Mouse (Mus musculus): ENCODE measurements at regions not wholly inside any gene's neighbourhood (a gene's known extent, or its start where the extent isn't known, plus 50 kb on each side); places are given as distances from the start of the nearest gene placed in this dataset.

GRCm38 (mm10) chr9:67610696-67611095 lies 51.2 kb upstream of the Tln2 start:
- Histone ChIP-seq H3K9me3 (no peaks in the 10 kb centered on the region), H3K27me3 (replicated peaks) (no peaks in the 10 kb centered on the region), H3K36me3 (no peaks in the 10 kb centered on the region), H3K4me3 (replicated peaks) (no peak overlapping the region), H3K27ac (no peak overlapping the region), H3K9ac (no peak overlapping the region), H3K4me2 (no peak overlapping the region), H3K4me1 (peaks cover 4% of the 10 kb centered on the region)
- 91% methylated on average over 6 of the region's 6 CpGs for WGBS
- no peak for ATAC-seq (ENCODE audit: insufficient read depth, low FRiP score, low read depth)

- no peak overlapping the region for H3K27ac ChIP-seq
- H3K4me2 ChIP-seq, result no peak overlapping the region
- H3K9ac ChIP-seq, result no peak overlapping the region
- ATAC-seq (ENCODE audit: insufficient read depth, low FRiP score, low read depth), result no peak
- H3K4me1 ChIP-seq, result 0 out of 2 replicates have a peak, but pooled peaks cover 2% of the 10 kb centered on the region
- no peak overlapping the region for H3K4me3 ChIP-seq (replicated peaks)
- H3K27me3 ChIP-seq (replicated peaks), result no peaks in the 10 kb centered on the region
- H3K9me3 ChIP-seq, result no peaks in the 10 kb centered on the region
- H3K36me3 ChIP-seq, result no peaks in the 10 kb centered on the region
- 75% methylated on average over 6 of the region's 6 CpGs for WGBS
These were observed 52.2 kb upstream of the Tln2 start for GRCm38 (mm10) chr9:67611676-67612075.

GRCm38 (mm10) chr9:67612101-67612500 lies 52.6 kb upstream of the Tln2 start:
- Histone ChIP-seq H3K4me3 (replicated peaks) (no peak overlapping the region), H3K36me3 (no peaks in the 10 kb centered on the region), H3K9me3 (no peaks in the 10 kb centered on the region), H3K27ac (no peak overlapping the region), H3K27me3 (replicated peaks) (no peaks in the 10 kb centered on the region), H3K4me1 (0 out of 2 replicates have a peak, but pooled peaks cover 2% of the 10 kb centered on the region), H3K4me2 (no peak overlapping the region), H3K9ac (no peak overlapping the region)
- ATAC-seq (ENCODE audit: insufficient read depth, low FRiP score, low read depth), result no peak
- WGBS, result 92% methylated on average over 2 of the region's 2 CpGs

- Histone ChIP-seq H3K4me2 (no peak overlapping the region), H3K36me3 (no peaks in the 10 kb centered on the region), H3K4me1 (0 out of 2 replicates have a peak, but pooled peaks cover 2% of the 10 kb centered on the region), H3K4me3 (replicated peaks) (no peak overlapping the region), H3K9me3 (no peaks in the 10 kb centered on the region), H3K27ac (no peak overlapping the region), H3K27me3 (replicated peaks) (no peaks in the 10 kb centered on the region), H3K9ac (no peak overlapping the region)
- ATAC-seq (ENCODE audit: insufficient read depth, low FRiP score, low read depth), result no peak
- WGBS, result 77% methylated on average over 2 of the region's 2 CpGs
These were observed 54.7 kb upstream of the Tln2 start for GRCm38 (mm10) chr9:67614068-67614727.

- no peaks in the 10 kb centered on the region for H3K36me3 ChIP-seq
- H3K4me3 ChIP-seq (replicated peaks), result no peak overlapping the region
- H3K4me1 ChIP-seq, result 0 out of 2 replicates have a peak, but pooled peaks cover 2% of the 10 kb centered on the region
- H3K9me3 ChIP-seq, result no peaks in the 10 kb centered on the region
- ATAC-seq (ENCODE audit: insufficient read depth, low FRiP score, low read depth), result no peak
- no peak overlapping the region for H3K27ac ChIP-seq
- H3K4me2 ChIP-seq, result no peak overlapping the region
- no peaks in the 10 kb centered on the region for H3K27me3 ChIP-seq (replicated peaks)
- no peak overlapping the region for H3K9ac ChIP-seq
- 84% methylated on average over 2 of the region's 2 CpGs for WGBS
These were observed 56.7 kb upstream of the Tln2 start for GRCm38 (mm10) chr9:67616207-67616606.

GRCm38 (mm10) chr9:67617341-67618217 lies 58.1 kb upstream of the Tln2 start:
- 57% methylated on average over 14 of the region's 14 CpGs for WGBS
- H3K36me3 ChIP-seq, result no peaks in the 10 kb centered on the region
- no peaks in the 10 kb centered on the region for H3K27me3 ChIP-seq (replicated peaks)
- H3K9me3 ChIP-seq, result no peaks in the 10 kb centered on the region
- no peak overlapping the region for H3K27ac ChIP-seq
- no peak for ATAC-seq (ENCODE audit: insufficient read depth, low FRiP score, low read depth)
- no peak overlapping the region for H3K4me3 ChIP-seq (replicated peaks)
- H3K4me2 ChIP-seq, result no peak overlapping the region
- 0 out of 2 replicates have a peak, but pooled peaks cover 2% of the 10 kb centered on the region for H3K4me1 ChIP-seq
- H3K9ac ChIP-seq, result no peak overlapping the region

- H3K36me3 ChIP-seq, result no peaks in the 10 kb centered on the region
- H3K9me3 ChIP-seq, result no peaks in the 10 kb centered on the region
- H3K27me3 ChIP-seq (replicated peaks), result no peaks in the 10 kb centered on the region
- WGBS, result 39% methylated on average over 3 of the region's 3 CpGs
- no peak overlapping the region for H3K27ac ChIP-seq
- no peak for ATAC-seq (ENCODE audit: insufficient read depth, low FRiP score, low read depth)
- no peak overlapping the region for H3K9ac ChIP-seq
- H3K4me1 ChIP-seq, result 0 out of 2 replicates have a peak, but pooled peaks cover 2% of the 10 kb centered on the region
- H3K4me3 ChIP-seq (replicated peaks), result no peak overlapping the region
- H3K4me2 ChIP-seq, result no peak overlapping the region
These were observed 61.4 kb upstream of the Tln2 start for GRCm38 (mm10) chr9:67620945-67621344.

- H3K9me3 ChIP-seq, result no peaks in the 10 kb centered on the region
- WGBS, result 66% methylated on average over 2 of the region's 2 CpGs
- no peaks in the 10 kb centered on the region for H3K4me1 ChIP-seq
- H3K36me3 ChIP-seq, result no peaks in the 10 kb centered on the region
- no peak overlapping the region for H3K9ac ChIP-seq
- H3K4me3 ChIP-seq (replicated peaks), result no peak overlapping the region
- no peak overlapping the region for H3K27ac ChIP-seq
- ATAC-seq (ENCODE audit: insufficient read depth, low FRiP score, low read depth), result no peak
- H3K27me3 ChIP-seq (replicated peaks), result no peaks in the 10 kb centered on the region
- no peak overlapping the region for H3K4me2 ChIP-seq
These were observed 67.7 kb upstream of the Tln2 start for GRCm38 (mm10) chr9:67627196-67627595.

- 21% methylated on average over 6 of the region's 6 CpGs for WGBS
- Histone ChIP-seq H3K27ac (no peak overlapping the region; the same call in 1 of the 2 replicates), H3K9ac (no peak overlapping the region), H3K36me3 (no peaks in the 10 kb centered on the region), H3K27me3 (replicated peaks) (no peaks in the 10 kb centered on the region), H3K9me3 (no peaks in the 10 kb centered on the region), H3K4me1 (no peaks in the 10 kb centered on the region), H3K4me2 (peak overlapping the region; percentile 4; the same call in 1 of the 2 replicates), H3K4me3 (replicated peaks) (no peak overlapping the region)
- no peak for ATAC-seq (ENCODE audit: insufficient read depth, low FRiP score, low read depth)
These were observed 70.1 kb upstream of the Tln2 start for GRCm38 (mm10) chr9:67629624-67630023.

- H3K9ac ChIP-seq, result no peak overlapping the region
- H3K27me3 ChIP-seq (replicated peaks), result no peaks in the 10 kb centered on the region
- no peak overlapping the region for H3K4me3 ChIP-seq (replicated peaks)
- no peaks in the 10 kb centered on the region for H3K36me3 ChIP-seq
- no peaks in the 10 kb centered on the region for H3K9me3 ChIP-seq
- H3K4me2 ChIP-seq, result no peak overlapping the region
- no peaks in the 10 kb centered on the region for H3K4me1 ChIP-seq
- H3K27ac ChIP-seq, result no peak overlapping the region
- no peak for ATAC-seq (ENCODE audit: insufficient read depth, low FRiP score, low read depth)
- WGBS, result 63% methylated on average over 3 of the region's 3 CpGs
These were observed 70.7 kb upstream of the Tln2 start for GRCm38 (mm10) chr9:67630173-67630572.

- H3K9ac ChIP-seq, result no peak overlapping the region
- peak overlapping the region; percentile 98 for H3K4me2 ChIP-seq
- H3K36me3 ChIP-seq, result no peaks in the 10 kb centered on the region
- H3K9me3 ChIP-seq, result no peaks in the 10 kb centered on the region
- no peak overlapping the region for H3K27ac ChIP-seq
- ATAC-seq (ENCODE audit: insufficient read depth, low FRiP score, low read depth), result no peak
- WGBS, result 9% methylated on average over 6 of the region's 6 CpGs
- H3K27me3 ChIP-seq (replicated peaks), result no peaks in the 10 kb centered on the region
- no peaks in the 10 kb centered on the region for H3K4me1 ChIP-seq
- peak overlapping the region; percentile 87 for H3K4me3 ChIP-seq (replicated peaks)
These were observed 72.3 kb upstream of the Tln2 start for GRCm38 (mm10) chr9:67631741-67632243.

GRCm38 (mm10) chr9:67632521-67633025 lies 73.1 kb upstream of the Tln2 start:
- Histone ChIP-seq H3K27me3 (replicated peaks) (no peaks in the 10 kb centered on the region), H3K36me3 (no peaks in the 10 kb centered on the region), H3K9me3 (no peaks in the 10 kb centered on the region), H3K27ac (peak overlapping the region; percentile 54), H3K4me3 (replicated peaks) (peak overlapping the region; percentile 87), H3K4me2 (peak overlapping the region; percentile 98), H3K4me1 (no peaks in the 10 kb centered on the region), H3K9ac (peak overlapping the region; percentile 73)
- ATAC-seq (ENCODE audit: insufficient read depth, low FRiP score, low read depth), result 0 out of 2 replicates have a peak, but pooled peaks have one; percentile 15
- 0% methylated on average over 40 of the region's 40 CpGs for WGBS

Measured in stomach, embryonic 15.5 days (tissue).